In the genomic region with DNA sequence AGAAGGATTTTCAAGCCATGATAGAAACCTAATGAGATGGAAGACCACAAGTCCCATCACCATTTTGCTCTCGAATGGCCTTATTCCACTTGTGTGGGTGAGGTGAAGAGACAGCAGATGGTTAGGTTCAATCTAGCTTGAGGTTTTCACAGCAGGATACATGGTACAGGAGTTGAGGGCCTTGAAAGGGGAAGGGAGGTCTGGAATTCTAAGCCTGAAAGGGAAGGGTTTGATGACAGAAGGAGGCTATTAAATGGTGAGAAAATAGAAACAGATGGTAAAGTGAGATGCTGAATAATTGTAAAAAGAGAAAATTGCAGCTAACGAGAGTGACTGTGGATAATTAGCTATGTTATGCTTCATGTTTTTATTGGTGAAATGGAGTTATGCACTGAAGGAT, we compare ENCODE assay signal across 20 mouse cellular contexts.
DNase-seq lines count a peak whose midpoint lies in the region; ATAC-seq lines count a peak whose summit lies in the region.
"Had no signal": no experiment of that assay in that cellular context is flagged by ENCODE, and none has a peak within 500 bp of the region (broad histone marks: within the 10 kb centered on the region; RNA-seq: fewer than 3 reads in every experiment).

No protein-coding gene starts in this region.

- no peak for DNase-seq in cerebellum, postnatal 4 days (ENCODE audit: low spot score in 2 of 2)
- DNase-seq in layer of hippocampus, postnatal 14 days (ENCODE audit: low spot score in 2 of 2) = peak; percentile 7 to 24
- DNase-seq in layer of hippocampus, adult 9-10 months (ENCODE audit: low spot score) = no peak
- peak; percentile 88 for DNase-seq in cerebellum, adult 9-10 months
- DNase-seq in thymus, postnatal 4 days = no peak
- DNase-seq in frontal cortex, postnatal 25 days (ENCODE audit: low spot score in 2 of 2) = no peak
- DNase-seq: adrenal gland, adult 8-10 months; embryo, embryonic 11 days; gastrocnemius, postnatal 10 days; heart, adult 11 months; heart, postnatal 36 days; kidney, adult 9 months; kidney, postnatal 10 days; layer of hippocampus, adult 9-11 months; liver; lung, adult 2 months; lung, postnatal 10 days had no signal

- ATAC-seq in cerebellum, adult (ENCODE audit: insufficient number of reproducible peaks, low FRiP score, low TSS enrichment) = peak; percentile 98
- ATAC-seq: intestine, embryonic 16.5 days; midbrain, embryonic 13.5 days had no signal

Comparison
In these comparisons a context has a peak if more than half of its experiments do, and no peak if none do; other contexts are left out.
1. DNase-seq: peak in layer of hippocampus, postnatal 14 days (2 of 2) and cerebellum, adult 9-10 months (single experiment); none in cerebellum, postnatal 4 days (0 of 2), layer of hippocampus, adult 9-10 months (single experiment), thymus, postnatal 4 days (single experiment) and frontal cortex, postnatal 25 days (0 of 2).